Mouse (Mus musculus): Measurements from ENCODE around the gene Gm49342.

GRCm38 (mm10) chr14:51009572-51009971, 65.3 kb downstream of the Gm49342 start:
- TF ChIP-seq CHD2 (IDR thresholded peaks at IDR 0.05; ENCODE audit: low read depth, low read length) (no peak), MAFK (IDR thresholded peaks at IDR 0.05; ENCODE audit: insufficient read depth, low read depth, low read length) (no peak), HCFC1 (IDR thresholded peaks at IDR 0.05; ENCODE audit: borderline replicate concordance, insufficient read depth, low read length) (no peak), ZC3H11A (IDR thresholded peaks at IDR 0.05; ENCODE audit: borderline replicate concordance, low read depth, low read length) (no peak), ZNF384 (IDR thresholded peaks at IDR 0.05; ENCODE audit: low read depth, low read length) (no peak)
